Mouse (Mus musculus): ENCODE data around the gene Morn1. TPM values are rescaled to one million over a fixed set of nuclear protein-coding genes. Genes with fewer than 3 reads are reported as not detected.

The Morn1 gene
- polyA plus RNA-seq, 1 experiment from 2014 or later = 1.8 TPM

- 59% methylated on average over 8 of the region's 8 CpGs for WGBS
Measured at GRCm38 (mm10) chr4:155163685-155164084, 77.3 kb downstream of the Morn1 start.

GRCm38 (mm10) chr4:155164550-155164949, 78.2 kb downstream of the Morn1 start:
- ATAC-seq (replicated peaks; ENCODE audit: extremely low read depth, insufficient read depth, low FRiP score) = peak; percentile 62
- Histone ChIP-seq H3K9me3 (replicated peaks; ENCODE audit: control insufficient read depth, low read length) (no peaks in the 10 kb centered on the region), H3K9ac (ENCODE audit: low read length) (no peak overlapping the region), H3K4me1 (ENCODE audit: control insufficient read depth, insufficient read depth, low read length) (peaks cover 76% of the 10 kb centered on the region), H3K27ac (ENCODE audit: low read length) (peak overlapping the region; percentile 68), H3K4me3 (ENCODE audit: low read length) (no peak overlapping the region), H3K36me3 (ENCODE audit: control insufficient read depth, insufficient read depth) (peaks cover 5% of the 10 kb centered on the region; the same call in 1 of the 2 replicates), H3K27me3 (ENCODE audit: control insufficient read depth, insufficient read depth, low read length) (no peaks in the 10 kb centered on the region), H3K4me2 (ENCODE audit: low read depth, low read length) (no peak overlapping the region)
- 13% methylated on average over 6 of the region's 6 CpGs for WGBS

More at GRCm38 (mm10) chr4:155163685-155164084, 77.3 kb downstream of the Morn1 start:
- H3K4me1 ChIP-seq (ENCODE audit: control insufficient read depth, insufficient read depth, low read length) = peaks cover 68% of the 10 kb centered on the region
- ATAC-seq (replicated peaks; ENCODE audit: extremely low read depth, insufficient read depth, low FRiP score) = no peak
- peaks cover 13% of the 10 kb centered on the region; the same call in 1 of the 2 replicates for H3K36me3 ChIP-seq (ENCODE audit: control insufficient read depth, insufficient read depth)
- no peak overlapping the region for H3K9ac ChIP-seq (ENCODE audit: low read length)
- H3K27me3 ChIP-seq (ENCODE audit: control insufficient read depth, insufficient read depth, low read length) = no peaks in the 10 kb centered on the region
- peak overlapping the region; percentile 68; the same call in 1 of the 2 replicates for H3K27ac ChIP-seq (ENCODE audit: low read length)
- H3K4me3 ChIP-seq (ENCODE audit: low read length) = no peak overlapping the region
- no peaks in the 10 kb centered on the region for H3K9me3 ChIP-seq (replicated peaks; ENCODE audit: control insufficient read depth, low read length)
- H3K4me2 ChIP-seq (ENCODE audit: low read depth, low read length) = no peak overlapping the region

GRCm38 (mm10) chr4:155165861-155166260, 79.5 kb downstream of the Morn1 start:
- no peak for ATAC-seq (replicated peaks; ENCODE audit: extremely low read depth, insufficient read depth, low FRiP score)
- H3K9ac ChIP-seq (ENCODE audit: low read length) = no peak overlapping the region
- H3K27ac ChIP-seq (ENCODE audit: low read length) = no peak overlapping the region
- H3K4me3 ChIP-seq (ENCODE audit: low read length) = no peak overlapping the region
- H3K9me3 ChIP-seq (replicated peaks; ENCODE audit: control insufficient read depth, low read length) = no peaks in the 10 kb centered on the region
- H3K4me2 ChIP-seq (ENCODE audit: low read depth, low read length) = no peak overlapping the region
- H3K27me3 ChIP-seq (ENCODE audit: control insufficient read depth, insufficient read depth, low read length) = no peaks in the 10 kb centered on the region
- H3K4me1 ChIP-seq (ENCODE audit: control insufficient read depth, insufficient read depth, low read length) = peaks cover 82% of the 10 kb centered on the region
- no peaks in the 10 kb centered on the region for H3K36me3 ChIP-seq (ENCODE audit: control insufficient read depth, insufficient read depth)

DNA sequence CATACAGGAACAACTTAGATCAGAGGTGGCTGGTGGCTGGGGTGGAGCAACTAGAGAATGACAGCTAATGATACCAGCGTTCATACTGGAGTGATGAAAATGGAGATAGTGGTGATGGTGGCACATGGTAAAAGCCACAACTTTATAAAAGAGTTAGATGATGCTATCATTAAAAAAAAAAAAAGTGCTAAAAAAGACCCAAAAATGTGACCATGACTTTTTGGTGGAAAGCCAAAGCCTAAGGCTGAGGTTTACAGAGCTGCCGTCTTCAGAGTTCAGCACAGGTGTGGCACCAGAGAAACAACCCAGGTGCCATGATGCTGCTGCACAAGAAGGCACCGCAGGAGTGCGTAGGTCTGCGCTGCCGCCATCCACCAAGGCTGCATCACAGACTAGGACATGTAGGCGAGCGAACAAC, 82.5 kb downstream of the Morn1 start:
- 89% methylated on average over 8 of the region's 8 CpGs for WGBS
- H3K4me2 ChIP-seq (ENCODE audit: low read depth, low read length) = no peak overlapping the region
- no peak for ATAC-seq (replicated peaks; ENCODE audit: extremely low read depth, insufficient read depth, low FRiP score)
- H3K4me1 ChIP-seq (ENCODE audit: control insufficient read depth, insufficient read depth, low read length) = peaks cover 83% of the 10 kb centered on the region
- H3K9me3 ChIP-seq (replicated peaks; ENCODE audit: control insufficient read depth, low read length) = no peaks in the 10 kb centered on the region
- no peaks in the 10 kb centered on the region for H3K27me3 ChIP-seq (ENCODE audit: control insufficient read depth, insufficient read depth, low read length)
- H3K27ac ChIP-seq (ENCODE audit: low read length) = no peak overlapping the region; the same call in 1 of the 2 replicates
- H3K4me3 ChIP-seq (ENCODE audit: low read length) = no peak overlapping the region
- no peak overlapping the region for H3K9ac ChIP-seq (ENCODE audit: low read length)
- H3K36me3 ChIP-seq (ENCODE audit: control insufficient read depth, insufficient read depth) = no peaks in the 10 kb centered on the region

GRCm38 (mm10) chr4:155170614-155171212, 84.3 kb downstream of the Morn1 start:
- Histone ChIP-seq H3K27ac (ENCODE audit: low read length) (no peak overlapping the region), H3K9me3 (replicated peaks; ENCODE audit: control insufficient read depth, low read length) (no peaks in the 10 kb centered on the region), H3K4me3 (ENCODE audit: low read length) (no peak overlapping the region), H3K27me3 (ENCODE audit: control insufficient read depth, insufficient read depth, low read length) (no peaks in the 10 kb centered on the region), H3K9ac (ENCODE audit: low read length) (no peak overlapping the region), H3K4me2 (ENCODE audit: low read depth, low read length) (no peak overlapping the region), H3K36me3 (ENCODE audit: control insufficient read depth, insufficient read depth) (no peaks in the 10 kb centered on the region), H3K4me1 (ENCODE audit: control insufficient read depth, insufficient read depth, low read length) (peaks cover 84% of the 10 kb centered on the region)
- no peak for ATAC-seq (replicated peaks; ENCODE audit: extremely low read depth, insufficient read depth, low FRiP score)
- WGBS = 49% methylated on average over 8 of the region's 8 CpGs

DNA sequence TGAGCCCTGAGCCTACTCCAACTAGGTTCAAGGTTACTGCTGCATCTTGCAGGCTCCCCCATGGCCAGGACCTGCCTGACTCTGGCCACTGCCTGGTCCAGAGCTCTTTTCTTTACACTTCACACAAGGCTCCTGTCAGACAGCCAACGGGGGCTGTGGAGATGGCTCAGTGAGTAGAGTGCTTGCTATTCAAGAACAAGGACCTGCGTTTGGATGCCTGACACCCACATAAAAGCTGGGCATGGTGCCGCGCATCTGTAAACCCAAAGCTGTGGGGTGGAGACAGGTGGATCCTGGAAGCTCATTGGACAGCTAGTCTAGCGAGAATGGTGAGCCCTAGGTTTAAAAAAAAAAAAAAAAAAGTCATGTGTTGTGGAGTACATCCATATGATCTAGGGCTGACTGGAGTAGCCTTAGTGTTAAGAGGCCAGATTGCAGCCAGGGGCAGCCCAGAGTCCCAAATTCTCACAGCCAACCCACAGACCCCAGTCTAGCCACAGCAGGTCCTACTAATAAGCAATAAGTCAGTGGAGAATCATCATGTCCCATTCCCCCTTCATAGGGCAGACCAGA, 85.7 kb downstream of the Morn1 start:
- peak overlapping the region; percentile 96; the same call in 1 of the 2 replicates for H3K27ac ChIP-seq (ENCODE audit: low read length)
- H3K9ac ChIP-seq (ENCODE audit: low read length) = peak overlapping the region; percentile 62
- H3K4me3 ChIP-seq (ENCODE audit: low read length) = no peak overlapping the region
- H3K27me3 ChIP-seq (ENCODE audit: control insufficient read depth, insufficient read depth, low read length) = no peaks in the 10 kb centered on the region
- peak overlapping the region; percentile 48; the same call in 1 of the 2 replicates for H3K4me2 ChIP-seq (ENCODE audit: low read depth, low read length)
- ATAC-seq (replicated peaks; ENCODE audit: extremely low read depth, insufficient read depth, low FRiP score) = no peak
- H3K9me3 ChIP-seq (replicated peaks; ENCODE audit: control insufficient read depth, low read length) = no peaks in the 10 kb centered on the region
- 73% methylated on average over 5 of the region's 5 CpGs for WGBS
- no peaks in the 10 kb centered on the region for H3K36me3 ChIP-seq (ENCODE audit: control insufficient read depth, insufficient read depth)
- H3K4me1 ChIP-seq (ENCODE audit: control insufficient read depth, insufficient read depth, low read length) = peaks cover 87% of the 10 kb centered on the region

DNA sequence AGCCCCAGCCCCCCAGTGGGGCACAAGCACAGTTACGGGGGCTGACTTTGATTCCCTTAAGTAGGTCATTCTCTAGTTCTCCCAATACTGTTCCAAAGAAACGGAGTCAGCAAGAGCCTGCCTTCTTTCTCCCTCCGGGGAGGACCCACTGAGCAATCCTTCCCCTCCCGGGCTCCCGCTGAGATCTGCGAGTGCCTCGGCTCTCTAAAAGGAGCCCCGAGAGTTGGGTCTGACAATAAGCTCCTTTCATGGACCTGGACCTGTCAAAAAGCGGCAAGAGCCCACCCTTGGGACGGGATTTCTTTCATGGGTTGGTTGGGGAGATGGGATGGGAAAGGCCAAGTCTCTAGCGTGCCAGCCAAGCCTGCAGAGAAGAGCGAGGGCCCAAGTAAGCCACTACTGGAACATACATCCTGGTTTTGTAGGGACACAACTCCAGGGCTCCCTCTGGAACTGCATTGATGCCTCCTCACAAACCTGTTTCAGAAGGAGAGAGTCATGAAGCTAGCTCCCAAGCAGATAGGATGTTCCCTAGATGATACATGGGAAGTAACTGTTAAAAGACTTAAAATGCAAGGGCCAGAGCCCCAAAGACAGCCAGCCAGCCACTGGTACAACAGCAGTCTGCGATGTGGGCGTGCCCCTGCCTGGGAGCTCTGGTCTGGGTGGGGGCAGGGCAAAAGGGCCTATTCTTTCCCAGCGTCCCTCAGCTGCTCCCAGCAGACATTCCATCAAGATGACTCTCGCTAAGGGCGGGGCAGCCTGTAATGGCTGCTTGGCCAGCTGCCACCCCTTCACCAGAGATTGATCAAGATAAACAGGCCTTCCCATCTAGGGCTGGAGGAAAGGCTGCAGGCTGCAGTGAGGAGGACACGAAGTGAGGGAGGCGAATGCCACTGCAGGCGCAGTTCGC, 86.8 kb downstream of the Morn1 start:
- Histone ChIP-seq H3K36me3 (ENCODE audit: control insufficient read depth, insufficient read depth) (no peaks in the 10 kb centered on the region), H3K27ac (ENCODE audit: low read length) (peak overlapping the region; percentile 96), H3K4me3 (ENCODE audit: low read length) (peak overlapping the region; percentile 18), H3K27me3 (ENCODE audit: control insufficient read depth, insufficient read depth, low read length) (no peaks in the 10 kb centered on the region), H3K9me3 (replicated peaks; ENCODE audit: control insufficient read depth, low read length) (no peaks in the 10 kb centered on the region), H3K4me1 (ENCODE audit: control insufficient read depth, insufficient read depth, low read length) (peaks cover 92% of the 10 kb centered on the region), H3K9ac (ENCODE audit: low read length) (peak overlapping the region; percentile 62), H3K4me2 (ENCODE audit: low read depth, low read length) (peak overlapping the region; percentile 48)
- 19% methylated on average over 21 of the region's 21 CpGs for WGBS
- ATAC-seq (replicated peaks; ENCODE audit: extremely low read depth, insufficient read depth, low FRiP score) = peak; percentile 83

DNA sequence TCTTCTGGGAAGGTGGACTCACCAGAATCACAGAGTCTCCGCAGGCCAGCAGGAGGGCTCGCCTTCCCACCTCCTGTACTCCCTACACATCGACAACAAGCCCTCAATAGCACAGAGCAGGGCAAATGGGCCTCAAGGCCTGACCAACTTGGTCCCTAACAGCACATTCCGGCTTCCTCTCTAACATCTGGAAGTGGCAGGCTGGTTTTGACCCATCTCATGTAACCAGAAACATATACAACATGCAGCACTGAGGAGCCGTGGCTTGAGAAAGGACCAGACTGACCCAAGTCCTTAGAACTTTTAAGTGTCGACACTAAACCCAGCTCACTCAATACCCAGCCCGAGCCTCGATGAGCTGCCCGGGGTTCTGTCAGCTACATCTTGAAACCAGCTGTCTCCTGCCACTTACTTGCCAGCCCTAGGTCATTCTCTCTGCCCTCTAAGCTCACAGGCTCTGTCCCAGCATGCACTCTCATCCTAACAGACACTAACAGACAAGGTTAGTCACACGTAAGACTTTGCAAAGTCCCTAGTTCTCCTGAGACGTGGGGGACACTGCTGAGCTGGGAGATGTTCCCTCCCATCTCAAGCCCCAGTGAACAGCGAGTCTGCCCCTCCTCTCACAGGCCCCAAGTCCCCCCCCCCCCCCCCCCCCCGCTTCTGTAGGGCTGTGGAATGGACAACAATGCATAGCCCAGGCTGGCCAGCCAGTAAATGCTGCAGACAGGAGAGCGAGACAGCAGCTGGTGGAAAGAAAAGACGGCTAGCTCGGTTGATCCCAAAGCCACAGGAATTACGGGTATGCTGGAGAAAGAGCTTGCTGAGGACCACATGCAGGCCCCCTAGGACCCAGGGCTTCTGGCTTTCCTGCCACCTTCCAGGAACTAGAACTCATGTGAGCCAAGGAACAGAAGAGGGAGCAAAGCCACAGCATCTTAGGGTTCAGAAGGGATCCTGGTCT, 87.7 kb downstream of the Morn1 start:
- Histone ChIP-seq H3K4me1 (ENCODE audit: control insufficient read depth, insufficient read depth, low read length) (peaks cover 93% of the 10 kb centered on the region), H3K9me3 (replicated peaks; ENCODE audit: control insufficient read depth, low read length) (no peaks in the 10 kb centered on the region), H3K4me2 (ENCODE audit: low read depth, low read length) (peak overlapping the region; percentile 48), H3K4me3 (ENCODE audit: low read length) (peak overlapping the region; percentile 18), H3K36me3 (ENCODE audit: control insufficient read depth, insufficient read depth) (no peaks in the 10 kb centered on the region), H3K27ac (ENCODE audit: low read length) (peak overlapping the region; percentile 96), H3K27me3 (ENCODE audit: control insufficient read depth, insufficient read depth, low read length) (no peaks in the 10 kb centered on the region), H3K9ac (ENCODE audit: low read length) (peak overlapping the region; percentile 58)
- 24% methylated on average over 16 of the region's 17 CpGs for WGBS
- ATAC-seq (replicated peaks; ENCODE audit: extremely low read depth, insufficient read depth, low FRiP score) = no peak; the same call in 1 of the 2 replicates

All from heart, embryonic 16.5 days (tissue).